Mouse (Mus musculus) lung, embryonic 16.5 days (tissue): ENCODE results near the gene Zfp622. TPM values are rescaled to one million over a fixed set of nuclear protein-coding genes. Genes with fewer than 3 reads are reported as not detected.
"Not testable (repeated sequence)": the region's sequence is repeated elsewhere in the genome, so short reads cannot be mapped to it uniquely, and the experiment has no call there.

Experiments
- ATAC-seq: fragments of 200-750 bp; cut with Nextera tagmentation; 2 replicates; pipeline ENCODE4 v1.8.0; 2017; ENCODE audit warnings: low read depth, mild to moderate bottlenecking, moderate library complexity
- H3K27ac ChIP-seq: fragments of 300-500 bp; sonication (generic); 2 replicates; pipeline ENCODE4 v1.5.1; 2014; ENCODE audit warnings: mild to moderate bottlenecking, control low read depth, low read length
- H3K27me3 ChIP-seq: fragments of 300-500 bp; sonication (generic); 2 replicates; pipeline ENCODE4 v1.6.1; 2014; ENCODE audit warnings: low read depth, low read length, mixed read lengths; ENCODE audit not compliant: control insufficient read depth, insufficient read depth
- H3K36me3 ChIP-seq: fragments of 300-500 bp; sonication (generic); 2 replicates; pipeline ENCODE4 v1.6.1; 2014; ENCODE audit warnings: low read length; ENCODE audit not compliant: control insufficient read depth, insufficient read depth
- H3K4me1 ChIP-seq: fragments of 300-500 bp; sonication (generic); replicated peaks from 2 replicates; pipeline ENCODE4 v1.6.1; 2014; ENCODE audit warnings: low read length, mixed read lengths; ENCODE audit not compliant: control insufficient read depth, insufficient read depth
- H3K4me2 ChIP-seq: fragments of 300-500 bp; sonication (generic); 2 replicates; pipeline ENCODE4 v1.6.1; 2014; ENCODE audit warnings: low read depth, low read length, control low read depth
- H3K4me3 ChIP-seq: fragments of 300-500 bp; sonication (generic); 2 replicates; pipeline ENCODE4 v1.5.1; 2014; ENCODE audit warnings: mild to moderate bottlenecking, low read length, control low read depth
- H3K9ac ChIP-seq: fragments of 300-500 bp; sonication (generic); 2 replicates; pipeline ENCODE4 v1.6.1; 2014; ENCODE audit warnings: low read length, control low read depth
- H3K9me3 ChIP-seq: fragments of 300-500 bp; sonication (generic); 2 replicates; pipeline ENCODE4 v1.6.1; 2016; ENCODE audit warnings: low read length; ENCODE audit not compliant: control insufficient read depth
- WGBS: fragments of 180-500 bp; shearing (Covaris S2); extraction: QIAGEN DNeasy Blood & Tissue Kit; methylation state at CpG from one replicate; pipeline ENCODE4 v1.1.7; 2014; 5-methylcytosine and 5-hydroxymethylcytosine counted together
- polyA plus RNA-seq: library from polyadenylated mRNA; unstranded; fragments of >200 nt; fragmentation: Nextera tagmentation; extraction: Ambion mirVana; gene quantifications from 2 replicates; pipeline ENCODE4 v1.2.1, GENCODE M21; 2015

Zfp622 gene
- polyA plus RNA-seq, 1 experiment from 2014 or later = 19.4 TPM

DNA sequence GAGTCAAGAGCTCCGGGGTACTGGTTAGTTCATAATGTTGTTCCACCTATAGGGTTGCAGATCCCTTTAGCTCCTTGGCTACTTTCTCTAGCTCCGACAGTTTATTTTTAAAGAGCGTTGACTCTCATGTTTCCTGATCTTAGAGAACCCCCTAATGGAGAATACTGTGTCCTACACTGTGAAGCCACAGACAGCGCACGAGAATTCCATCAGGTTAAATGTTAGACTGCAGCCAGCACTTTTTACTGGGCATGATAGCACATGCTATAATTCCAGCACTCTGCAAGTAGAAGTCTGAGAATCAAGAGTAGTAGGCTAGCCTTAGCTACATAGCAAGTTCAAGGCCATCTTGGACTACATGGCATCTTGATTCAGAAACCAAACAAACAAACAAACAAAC lies 24.8 kb upstream of the Zfp622 start:
- H3K9ac ChIP-seq = no peak overlapping the region
- 27% methylated on average over 5 of the region's 5 CpGs for WGBS
- peak; percentile 87 for ATAC-seq
- no peaks in the 10 kb centered on the region for H3K36me3 ChIP-seq
- H3K4me1 ChIP-seq = no peaks in the 10 kb centered on the region
- H3K4me3 ChIP-seq = no peak overlapping the region
- no peak overlapping the region for H3K27ac ChIP-seq
- no peaks in the 10 kb centered on the region for H3K27me3 ChIP-seq
- no peak overlapping the region for H3K4me2 ChIP-seq
- no peaks in the 10 kb centered on the region for H3K9me3 ChIP-seq

DNA sequence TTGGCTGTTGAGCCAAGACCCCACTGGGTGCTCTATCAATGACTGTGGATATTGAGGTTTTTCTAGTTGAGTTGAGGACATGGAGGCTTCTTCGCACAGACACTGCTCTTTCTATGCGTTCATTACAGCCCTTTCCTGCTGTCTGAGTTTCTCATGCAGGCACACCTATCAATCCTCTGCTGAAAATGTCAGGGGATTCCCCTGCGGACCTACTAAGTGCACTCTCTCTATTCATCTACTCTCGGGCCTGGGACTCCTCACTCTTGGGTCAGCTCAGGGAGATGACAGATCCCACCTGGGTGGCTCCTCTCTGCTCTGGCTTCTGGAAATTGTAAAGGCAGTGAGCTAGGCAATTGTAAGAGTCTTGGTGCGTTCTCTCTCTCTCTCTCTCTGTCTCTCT lies 23.9 kb upstream of the Zfp622 start:
- no peak overlapping the region for H3K9ac ChIP-seq
- no peaks in the 10 kb centered on the region for H3K9me3 ChIP-seq
- WGBS = 78% methylated on average over 5 of the region's 5 CpGs

DNA sequence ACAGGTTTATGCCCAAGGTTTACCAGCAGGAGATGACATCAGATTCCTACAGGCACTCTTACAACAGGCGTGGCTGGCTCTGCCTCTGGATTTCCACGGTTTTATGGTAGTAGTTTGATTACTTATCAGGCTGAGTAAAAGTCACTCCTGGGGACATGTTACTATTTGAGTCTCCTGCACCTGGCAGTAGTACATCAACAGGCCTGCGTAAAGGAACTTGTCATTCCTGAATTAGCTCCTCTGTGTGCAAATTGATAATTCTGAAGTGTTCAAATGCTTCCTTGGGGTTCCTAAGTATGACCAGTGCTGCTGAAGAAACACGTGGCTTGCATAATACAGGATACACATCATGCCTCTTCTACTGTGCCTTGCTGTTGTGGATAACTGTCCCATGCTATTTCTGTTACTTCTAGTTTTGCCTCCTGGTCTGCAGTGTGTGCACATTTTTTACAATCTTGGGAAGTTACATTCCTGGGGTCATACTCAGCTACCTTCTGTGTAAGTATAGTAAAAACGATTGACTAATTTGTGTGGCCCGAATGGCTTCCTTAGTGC lies 17.9 kb upstream of the Zfp622 start:
- H3K9ac ChIP-seq = no peak overlapping the region
- no peaks in the 10 kb centered on the region for H3K9me3 ChIP-seq
- H3K4me1 ChIP-seq = no peaks in the 10 kb centered on the region
- H3K27ac ChIP-seq = no peak overlapping the region
- H3K27me3 ChIP-seq = no peaks in the 10 kb centered on the region
- WGBS = 62% methylated on average over 6 of the region's 6 CpGs
- H3K36me3 ChIP-seq = no peaks in the 10 kb centered on the region
- no peak for ATAC-seq
- H3K4me2 ChIP-seq = no peak overlapping the region
- H3K4me3 ChIP-seq = no peak overlapping the region

More for the DNA sequence above, 23.9 kb upstream of the Zfp622 start:
- Histone ChIP-seq H3K4me1 (no peaks in the 10 kb centered on the region), H3K27ac (no peak overlapping the region), H3K4me3 (no peak overlapping the region), H3K27me3 (no peaks in the 10 kb centered on the region), H3K4me2 (no peak overlapping the region), H3K36me3 (no peaks in the 10 kb centered on the region)
- ATAC-seq = no peak

DNA sequence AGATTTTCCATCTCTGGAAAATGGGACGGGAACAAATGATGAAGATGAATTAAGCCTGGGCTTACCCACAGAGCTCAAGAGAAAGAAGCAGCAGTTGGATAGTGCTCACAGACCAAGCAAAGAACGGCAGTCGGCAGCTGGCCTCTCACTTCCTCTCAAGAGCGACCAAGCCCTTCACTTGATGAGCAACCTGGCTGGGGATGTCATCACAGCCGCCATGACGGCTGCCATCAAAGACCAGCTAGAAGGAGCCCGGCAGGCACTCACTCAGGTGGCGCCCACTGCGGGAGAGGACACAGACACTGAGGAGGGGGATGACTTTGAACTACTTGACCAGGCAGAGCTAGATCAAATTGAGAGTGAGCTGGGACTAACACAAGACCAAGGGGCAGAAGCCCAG lies 12.6 kb upstream of the Zfp622 start:
- no peak overlapping the region for H3K9ac ChIP-seq
- H3K4me2 ChIP-seq = no peak overlapping the region
- H3K9me3 ChIP-seq = no peaks in the 10 kb centered on the region
- no peaks in the 10 kb centered on the region for H3K4me1 ChIP-seq
- H3K27ac ChIP-seq = no peak overlapping the region
- no peaks in the 10 kb centered on the region for H3K36me3 ChIP-seq
- no peak overlapping the region for H3K4me3 ChIP-seq
- WGBS = 83% methylated on average over 9 of the region's 9 CpGs
- H3K27me3 ChIP-seq = no peaks in the 10 kb centered on the region
- ATAC-seq = no peak

DNA sequence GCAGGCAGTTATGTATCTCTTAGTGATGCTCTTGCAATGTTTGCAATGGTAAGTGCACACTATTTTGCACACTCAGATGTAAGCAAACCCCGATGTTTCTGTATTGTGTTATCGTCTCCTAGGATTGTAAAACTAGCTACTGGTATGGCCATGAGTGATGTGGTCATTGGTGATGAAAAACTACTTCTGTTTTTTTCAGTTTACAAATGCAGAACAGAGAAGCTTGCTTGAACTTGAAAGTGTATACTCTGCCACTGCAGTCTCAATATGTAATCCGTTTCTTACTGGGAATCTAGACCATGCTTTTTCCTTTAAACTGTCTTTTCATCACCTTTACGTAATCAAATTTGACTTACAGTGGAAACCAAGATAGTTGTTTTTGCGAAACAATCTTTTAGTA lies 11.4 kb upstream of the Zfp622 start:
- no peak for ATAC-seq
- H3K9ac ChIP-seq = no peak overlapping the region
- no peaks in the 10 kb centered on the region for H3K36me3 ChIP-seq
- H3K9me3 ChIP-seq = no peaks in the 10 kb centered on the region
- 82% methylated on average over 5 of the region's 5 CpGs for WGBS
- H3K4me2 ChIP-seq = no peak overlapping the region
- H3K27ac ChIP-seq = no peak overlapping the region
- H3K4me1 ChIP-seq = no peaks in the 10 kb centered on the region
- no peak overlapping the region for H3K4me3 ChIP-seq
- no peaks in the 10 kb centered on the region for H3K27me3 ChIP-seq

DNA sequence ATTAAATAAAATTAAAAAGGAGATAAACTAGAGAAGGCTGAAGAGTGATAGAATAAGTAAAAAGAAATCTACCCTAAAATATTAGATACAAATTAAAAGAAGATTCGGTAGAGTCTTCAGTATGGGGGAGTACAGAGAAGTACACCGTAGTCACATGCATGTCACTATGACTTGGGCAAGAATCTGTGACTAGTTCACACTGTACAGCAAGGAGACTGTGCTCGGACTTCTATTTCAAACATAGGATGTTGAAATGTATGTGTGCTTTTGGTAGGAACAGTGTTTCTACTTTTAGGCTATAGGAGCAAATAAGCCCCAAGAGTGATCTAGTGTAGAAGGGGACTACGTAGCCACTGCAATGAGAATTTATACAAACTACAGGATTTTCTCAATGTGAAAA lies 9.8 kb upstream of the Zfp622 start:
- H3K9ac ChIP-seq = no peak overlapping the region
- H3K27ac ChIP-seq = no peak overlapping the region
- no peak for ATAC-seq
- WGBS = 91% methylated on average over 4 of the region's 4 CpGs
- H3K27me3 ChIP-seq = no peaks in the 10 kb centered on the region
- no peak overlapping the region for H3K4me3 ChIP-seq
- no peaks in the 10 kb centered on the region for H3K4me1 ChIP-seq
- no peaks in the 10 kb centered on the region for H3K36me3 ChIP-seq
- H3K4me2 ChIP-seq = no peak overlapping the region
- H3K9me3 ChIP-seq = no peaks in the 10 kb centered on the region

DNA sequence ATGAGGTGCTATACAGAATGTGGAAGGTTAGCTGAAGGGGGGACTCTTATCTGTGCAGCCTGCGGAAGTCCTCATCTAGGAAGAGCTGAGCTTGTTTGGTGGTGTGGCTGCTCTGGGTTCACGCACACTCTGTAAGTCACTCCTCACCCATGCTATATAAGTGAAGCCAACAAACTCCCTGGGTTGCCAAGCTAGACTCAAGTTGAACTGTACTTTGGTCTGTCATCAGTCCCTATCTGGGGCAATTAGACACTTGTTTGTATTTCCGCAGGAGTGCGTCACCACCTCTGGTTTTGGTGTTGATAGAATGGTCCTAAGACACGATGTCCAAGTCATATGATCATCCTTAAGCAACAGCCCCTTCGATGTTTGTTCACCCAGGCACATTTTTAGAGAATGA lies 8.4 kb upstream of the Zfp622 start:
- no peak overlapping the region for H3K27ac ChIP-seq
- no peak overlapping the region for H3K4me2 ChIP-seq
- ATAC-seq = no peak
- no peak overlapping the region for H3K9ac ChIP-seq
- WGBS = 76% methylated on average over 6 of the region's 6 CpGs
- no peaks in the 10 kb centered on the region for H3K27me3 ChIP-seq
- no peaks in the 10 kb centered on the region for H3K9me3 ChIP-seq
- H3K36me3 ChIP-seq = no peaks in the 10 kb centered on the region
- no peak overlapping the region for H3K4me3 ChIP-seq
- H3K4me1 ChIP-seq = no peaks in the 10 kb centered on the region

DNA sequence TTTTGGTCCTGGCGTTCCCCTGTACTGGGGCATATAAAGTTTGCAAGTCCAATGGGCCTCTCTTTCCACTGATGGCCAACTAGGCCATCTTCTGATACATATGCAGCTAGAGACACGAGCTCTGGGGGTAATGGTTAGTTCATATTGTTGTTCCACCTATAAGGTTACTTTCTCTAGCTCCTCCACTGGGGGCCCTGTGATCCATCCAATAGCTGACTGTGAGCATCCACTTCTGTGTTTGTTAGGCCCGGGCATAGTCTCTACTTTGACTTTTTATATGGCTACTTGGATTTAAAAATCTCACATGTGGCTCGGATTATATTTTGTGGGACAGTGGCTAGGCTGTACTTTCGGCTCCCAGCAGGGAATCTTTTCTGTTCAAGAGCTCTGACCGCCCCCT lies 552 bp upstream of the Zfp622 start:
- H3K9ac ChIP-seq = peak overlapping the region; percentile 78
- H3K9me3 ChIP-seq, H3K27me3 ChIP-seq: not testable (repeated sequence)
- peaks cover 10% of the 10 kb centered on the region for H3K4me1 ChIP-seq
- WGBS = 15% methylated on average over 6 of the region's 6 CpGs
- peak overlapping the region; percentile 100 for H3K4me3 ChIP-seq
- peak; percentile 11; the same call in 1 of the 2 replicates for ATAC-seq
- peak overlapping the region; percentile 86 for H3K27ac ChIP-seq
- H3K36me3 ChIP-seq = peaks cover 11% of the 10 kb centered on the region; the same call in 1 of the 2 replicates
- H3K4me2 ChIP-seq = peak overlapping the region; percentile 68

DNA sequence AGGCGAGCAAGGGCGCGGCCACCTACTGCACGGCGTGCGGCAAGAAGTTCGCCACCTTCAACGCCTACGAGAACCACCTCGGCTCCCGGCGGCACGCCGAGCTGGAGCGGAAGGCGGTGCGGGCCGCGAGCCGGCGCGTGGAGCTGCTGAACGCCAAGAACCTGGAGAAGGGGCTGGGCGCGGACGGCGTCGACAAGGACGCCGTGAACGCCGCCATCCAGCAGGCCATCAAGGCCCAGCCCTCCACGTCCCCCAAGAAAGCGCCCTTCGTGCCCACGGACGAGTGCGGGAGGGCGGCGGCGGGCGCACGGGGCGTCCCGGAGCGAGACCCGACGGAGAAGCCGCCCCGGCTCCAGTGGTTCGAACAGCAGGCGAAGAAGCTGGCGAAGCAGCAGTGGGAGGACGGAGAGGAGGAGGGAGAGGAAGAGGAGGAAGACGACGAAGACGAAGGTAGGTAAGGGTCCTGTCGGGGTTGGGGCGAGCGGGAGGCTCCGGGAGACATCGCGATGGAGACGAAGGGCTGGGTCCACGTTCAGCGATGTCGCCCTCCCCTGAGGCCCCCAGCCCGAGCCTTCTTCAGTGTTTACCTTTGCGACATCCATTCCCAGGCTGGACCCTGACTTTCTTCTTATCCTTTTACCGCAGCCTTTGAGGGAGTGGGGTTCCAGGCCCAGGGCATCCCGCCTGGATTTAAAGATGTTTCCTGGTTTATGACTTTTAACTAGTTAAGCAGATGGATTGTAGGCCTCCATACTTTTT lies 747 bp downstream of the Zfp622 start:
- H3K9ac ChIP-seq = peak overlapping the region; percentile 93
- under 1% methylated on average over 67 of the region's 71 CpGs for WGBS
- no peak; the same call in 1 of the 2 replicates for ATAC-seq
- no peaks in the 10 kb centered on the region for H3K9me3 ChIP-seq
- no peaks in the 10 kb centered on the region for H3K27me3 ChIP-seq
- peak overlapping the region; percentile 93 for H3K27ac ChIP-seq
- peak overlapping the region; percentile 66 for H3K4me2 ChIP-seq
- peaks cover 10% of the 10 kb centered on the region for H3K4me1 ChIP-seq
- H3K36me3 ChIP-seq = peaks cover 13% of the 10 kb centered on the region; the same call in 1 of the 2 replicates
- H3K4me3 ChIP-seq = peak overlapping the region; percentile 100
